Mouse (Mus musculus) heart, embryonic 10.5 days (tissue): ENCODE measurements around the gene Gm10153. TPM values are rescaled to one million over a fixed set of nuclear protein-coding genes. Genes with fewer than 3 reads are reported as not detected.
"Not testable (repeated sequence)": the region's sequence is repeated elsewhere in the genome, so short reads cannot be mapped to it uniquely, and the experiment has no call there.

Source experiments
- DNase-seq: peaks from one replicate; pipeline ENCODE4 v3.0.0-alpha.2; 2017; ENCODE audit warnings: low spot score
- H3K27ac ChIP-seq: fragments of 300-500 bp; sonication (generic); 2 replicates; pipeline ENCODE4 v1.5.1; 2016; ENCODE audit warnings: mild to moderate bottlenecking
- H3K27me3 ChIP-seq: fragments of 300-500 bp; sonication (generic); 2 replicates; pipeline ENCODE4 v1.6.1; 2016; ENCODE audit warnings: mild to moderate bottlenecking; ENCODE audit not compliant: poor library complexity, insufficient read depth, severe bottlenecking
- H3K36me3 ChIP-seq: fragments of 300-500 bp; sonication (generic); 2 replicates; pipeline ENCODE4 v1.6.1; 2016; ENCODE audit warnings: mild to moderate bottlenecking, moderate library complexity
- H3K4me1 ChIP-seq: fragments of 300-500 bp; sonication (generic); 2 replicates; pipeline ENCODE4 v1.6.1; 2016; ENCODE audit warnings: mild to moderate bottlenecking
- H3K4me3 ChIP-seq: fragments of 300-500 bp; sonication (generic); 2 replicates; pipeline ENCODE4 v1.5.1; 2016; ENCODE audit warnings: mild to moderate bottlenecking, moderate library complexity
- H3K9me3 ChIP-seq: fragments of 300-500 bp; sonication (generic); 2 replicates; pipeline ENCODE4 v1.6.1; 2016; ENCODE audit warnings: mild to moderate bottlenecking, moderate library complexity
- whole genome bisulfite sequencing: fragments of 180-500 bp; shearing (Covaris S2); methylation state at CpG from one replicate; pipeline ENCODE4 v1.1.7; 2016; 5-methylcytosine and 5-hydroxymethylcytosine counted together
- polyA plus RNA-seq: library from polyadenylated mRNA; unstranded; fragments of >200 nt; fragmentation: Nextera tagmentation; extraction: Ambion mirVana; gene quantifications from 2 replicates; pipeline ENCODE4 v1.2.1, GENCODE M21; 2016

Gm10153 gene
- polyA plus RNA-seq, 1 experiment from 2014 or later: not detected

DNA sequence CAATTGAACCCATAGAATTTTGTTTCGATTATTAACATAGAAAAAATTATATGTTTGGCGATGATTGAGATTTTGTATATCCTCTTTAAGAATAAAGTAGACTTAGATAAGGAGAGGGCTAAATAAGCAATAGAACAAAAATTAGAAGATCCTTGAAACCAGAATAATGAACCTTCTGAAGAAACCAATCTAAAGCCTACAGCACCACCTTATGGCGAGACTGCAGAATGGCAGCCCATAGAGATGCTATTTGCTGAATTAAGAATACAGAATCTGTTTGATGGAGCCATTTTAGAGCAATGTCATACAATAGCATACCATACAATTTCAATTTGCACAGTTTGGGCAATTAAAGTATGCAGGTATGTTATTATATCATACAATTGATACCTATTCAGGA, 20.4 kb downstream of the Gm10153 start:
- peaks cover 3% of the 10 kb centered on the region; the same call in 1 of the 2 replicates for H3K27me3 ChIP-seq
- H3K36me3 ChIP-seq: no peaks in the 10 kb centered on the region
- no peaks in the 10 kb centered on the region for H3K4me1 ChIP-seq
- H3K9me3 ChIP-seq: no peaks in the 10 kb centered on the region
- 38% methylated on average over 3 of the region's 3 CpGs for WGBS
- DNase-seq: no peak
- no peak overlapping the region for H3K27ac ChIP-seq
- H3K4me3 ChIP-seq: no peak overlapping the region

DNA sequence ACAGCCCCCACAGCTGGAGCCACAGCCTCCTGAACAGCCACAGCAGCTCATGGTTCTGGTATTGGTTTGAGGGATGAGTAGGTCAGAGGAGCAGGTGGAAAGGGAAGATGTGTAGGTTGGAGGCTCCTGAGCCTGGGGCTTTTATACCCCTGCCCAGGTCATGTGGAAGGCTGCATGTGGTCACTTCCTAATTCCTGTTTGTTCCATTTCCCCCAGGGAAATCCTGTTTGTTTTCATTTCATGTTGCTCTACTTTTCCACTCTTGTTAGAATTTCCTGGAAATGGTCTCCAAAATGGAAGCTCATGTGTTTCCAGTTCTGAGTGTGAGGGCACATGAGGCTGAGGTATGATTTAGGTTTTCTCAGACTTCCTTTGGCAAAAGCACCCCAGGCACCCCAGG, 24.6 kb downstream of the Gm10153 start, which contains the start of gene Gm4553:
Gene Gm4553 (minus strand): TSS at position 101 of the 400 bp plus-strand sequence.
- not testable (repeated sequence) for H3K27me3 ChIP-seq, H3K4me1 ChIP-seq, DNase-seq, H3K4me3 ChIP-seq, H3K27ac ChIP-seq, H3K9me3 ChIP-seq, H3K36me3 ChIP-seq

DNA sequence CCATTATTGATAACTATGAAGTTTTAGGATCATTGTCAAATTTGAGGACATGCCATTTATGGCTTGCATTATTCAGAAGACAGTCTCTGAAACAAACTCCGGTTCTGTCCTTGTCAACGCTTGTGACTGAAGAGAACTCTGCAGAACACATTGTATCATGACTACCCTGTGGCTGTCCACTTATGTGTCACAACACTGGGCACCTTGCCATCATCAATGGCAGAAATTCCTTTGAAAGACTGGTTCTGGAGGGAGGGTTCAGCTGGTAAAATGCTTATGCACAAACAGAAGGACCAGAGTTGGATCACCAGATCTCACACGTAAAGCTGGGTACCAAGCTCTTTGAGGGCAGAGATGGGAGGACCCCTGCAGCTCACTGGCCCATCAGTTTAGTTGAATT, 30.8 kb downstream of the Gm10153 start:
- WGBS: 91% methylated on average over 3 of the region's 3 CpGs
- Histone ChIP-seq H3K27ac (no peak overlapping the region), H3K4me1 (no peaks in the 10 kb centered on the region), H3K36me3 (no peaks in the 10 kb centered on the region), H3K27me3 (no peaks in the 10 kb centered on the region; the same call in 1 of the 2 replicates), H3K4me3 (no peak overlapping the region), H3K9me3 (no peaks in the 10 kb centered on the region)
- DNase-seq: no peak

DNA sequence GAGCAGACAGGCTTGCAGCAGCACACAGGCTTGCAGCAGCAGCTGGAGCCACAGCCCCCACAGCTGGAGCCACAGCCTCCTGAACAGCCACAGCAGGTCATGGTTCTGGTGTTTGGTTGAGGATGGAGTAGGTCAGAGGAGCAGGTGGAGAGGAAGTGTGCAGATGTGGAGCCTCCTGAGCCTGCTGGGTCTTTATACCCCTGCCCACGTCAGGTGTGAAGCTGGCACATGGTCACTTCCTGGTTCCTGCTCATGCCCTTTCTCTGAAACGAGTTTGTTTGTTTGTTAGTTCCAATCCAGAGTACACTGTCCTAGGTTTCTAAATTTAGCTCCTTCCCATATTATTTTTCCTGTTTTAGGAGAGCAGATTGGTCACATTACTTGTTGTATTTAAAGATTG, 33.2 kb downstream of the Gm10153 start, which contains the start of gene Gm29735:
Gene Gm29735 (minus strand): TSS at position 101 of the 400 bp plus-strand sequence.
- not testable (repeated sequence) for H3K9me3 ChIP-seq, H3K4me1 ChIP-seq, H3K27me3 ChIP-seq, H3K36me3 ChIP-seq, H3K4me3 ChIP-seq, H3K27ac ChIP-seq
- peak; percentile 16 for DNase-seq
- WGBS: 39% methylated on average over 2 of the region's 2 CpGs

DNA sequence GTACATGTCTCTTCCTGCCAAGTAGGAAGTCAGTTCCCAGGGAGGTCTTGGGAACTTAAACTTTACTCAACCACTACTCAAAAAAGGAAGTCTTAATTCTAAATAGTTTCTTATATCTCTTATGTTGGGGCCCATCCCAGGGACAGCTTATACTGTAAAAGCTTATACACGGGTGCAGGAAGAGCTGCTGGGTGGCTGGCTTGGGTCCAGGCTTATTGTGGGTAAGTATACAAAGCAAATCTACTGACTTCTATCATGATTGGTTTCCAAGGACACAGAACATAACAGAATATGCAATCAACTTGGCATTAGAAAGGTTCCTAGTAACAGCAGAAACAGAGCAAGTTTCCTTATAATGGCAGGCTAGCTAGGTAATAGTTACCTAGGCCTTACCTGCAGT, 34.9 kb downstream of the Gm10153 start:
- Histone ChIP-seq H3K4me1 (no peaks in the 10 kb centered on the region), H3K27ac (no peak overlapping the region), H3K27me3 (no peaks in the 10 kb centered on the region), H3K4me3 (no peak overlapping the region), H3K9me3 (no peaks in the 10 kb centered on the region), H3K36me3 (no peaks in the 10 kb centered on the region)
- no peak for DNase-seq
- WGBS: 80% methylated on average over 1 of the region's 1 CpGs

DNA sequence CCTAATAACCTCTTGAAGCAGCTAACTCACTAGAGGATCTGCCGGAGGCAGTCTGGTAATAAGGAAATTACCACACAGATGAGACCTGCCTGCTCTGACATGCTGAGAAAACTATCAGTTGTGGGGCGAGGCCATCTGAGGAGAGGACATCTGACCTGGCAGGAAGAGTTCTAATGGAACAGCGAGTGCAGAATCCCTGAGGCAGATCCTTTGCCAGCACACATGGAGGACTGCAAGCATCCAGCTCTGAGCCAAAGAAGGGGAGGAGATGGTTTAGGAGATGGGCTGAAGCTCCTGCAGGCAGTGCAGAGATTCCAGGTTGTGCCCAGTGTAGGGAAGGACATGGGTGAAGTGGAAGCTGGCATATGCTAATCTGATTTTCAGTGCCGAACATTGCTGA, 38.0 kb downstream of the Gm10153 start:
- Histone ChIP-seq H3K36me3 (no peaks in the 10 kb centered on the region), H3K4me3 (no peak overlapping the region), H3K9me3 (no peaks in the 10 kb centered on the region), H3K27me3 (no peaks in the 10 kb centered on the region), H3K4me1 (no peaks in the 10 kb centered on the region), H3K27ac (no peak overlapping the region)
- DNase-seq: no peak
- WGBS: 79% methylated on average over 4 of the region's 4 CpGs

DNA sequence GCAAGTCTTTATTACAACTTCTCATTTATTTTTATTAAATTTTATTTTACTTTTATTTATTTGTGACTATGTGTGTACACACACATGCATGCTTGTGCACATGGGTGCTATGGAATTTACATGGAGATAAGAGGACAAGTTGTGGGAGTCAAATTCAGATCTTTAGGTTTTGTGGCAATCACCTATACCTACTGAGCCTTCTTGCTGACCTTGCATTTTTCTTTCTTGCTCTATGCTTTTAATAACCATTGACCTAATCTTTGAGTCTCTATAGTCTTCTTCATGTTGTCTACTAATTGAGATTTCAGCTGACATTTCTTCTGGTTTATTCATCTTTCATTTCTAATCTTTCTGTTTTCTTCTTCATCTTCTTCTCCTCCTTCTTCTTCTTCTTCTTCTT, 41.6 kb downstream of the Gm10153 start:
- H3K36me3 ChIP-seq: no peaks in the 10 kb centered on the region
- peaks cover 15% of the 10 kb centered on the region for H3K27me3 ChIP-seq
- H3K9me3 ChIP-seq: no peaks in the 10 kb centered on the region
- 0 out of 2 replicates have a peak, but pooled peaks cover 5% of the 10 kb centered on the region for H3K4me1 ChIP-seq
- no peak for DNase-seq
- no peak overlapping the region for H3K27ac ChIP-seq
- H3K4me3 ChIP-seq: no peak overlapping the region

DNA sequence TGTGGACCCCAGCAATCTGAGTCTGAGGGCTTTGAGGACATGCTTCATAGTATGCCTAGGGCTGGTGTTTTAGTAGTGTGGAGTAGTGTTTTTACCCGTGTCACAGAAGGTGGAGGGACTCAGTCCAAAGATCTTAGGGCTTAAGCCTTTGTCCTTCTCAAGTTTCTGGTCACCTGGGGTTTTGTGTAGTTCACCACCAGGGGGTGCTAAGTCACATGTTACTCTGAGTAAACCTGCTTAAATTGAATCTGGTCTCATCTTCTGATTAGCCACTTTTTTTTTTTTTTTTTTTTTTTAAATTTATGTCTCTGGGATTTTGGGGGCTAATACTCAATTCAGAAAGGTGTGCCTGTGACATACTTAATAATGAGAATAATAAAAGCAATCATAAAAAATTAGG, 44.2 kb downstream of the Gm10153 start:
- WGBS: 9% methylated on average over 1 of the region's 1 CpGs
- no peak overlapping the region for H3K4me3 ChIP-seq
- H3K4me1 ChIP-seq: 0 out of 2 replicates have a peak, but pooled peaks cover 5% of the 10 kb centered on the region
- no peaks in the 10 kb centered on the region for H3K36me3 ChIP-seq
- no peaks in the 10 kb centered on the region for H3K9me3 ChIP-seq
- peaks cover 17% of the 10 kb centered on the region for H3K27me3 ChIP-seq
- no peak for DNase-seq
- no peak overlapping the region for H3K27ac ChIP-seq

DNA sequence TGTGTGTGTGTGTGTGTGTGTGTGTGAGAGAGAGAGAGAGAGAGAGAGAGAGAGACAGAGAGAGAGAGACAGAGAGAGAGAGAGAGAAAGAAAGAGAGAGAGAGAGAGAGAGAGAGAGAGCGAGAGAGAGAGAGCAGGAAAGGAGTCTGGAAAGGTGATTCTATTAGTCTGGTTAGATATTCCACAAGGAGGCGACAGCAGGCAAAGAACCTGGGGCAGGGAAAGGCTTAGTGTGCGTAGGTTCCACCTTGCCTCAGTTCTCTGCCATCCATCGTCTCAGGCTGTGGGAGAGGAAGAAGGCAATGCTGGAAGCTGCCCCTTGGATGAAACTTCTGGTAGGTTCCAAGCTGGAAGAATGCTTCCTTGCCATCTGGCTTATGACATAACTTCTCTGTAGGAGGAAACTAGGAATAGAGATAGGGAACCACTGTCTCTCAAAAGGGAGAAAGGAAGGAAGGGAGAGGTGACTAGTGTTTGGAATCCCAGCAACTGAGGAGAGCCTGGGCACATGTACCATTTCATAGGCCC, 44.7 kb downstream of the Gm10153 start:
- 34% methylated on average over 4 of the region's 4 CpGs for WGBS
- H3K4me1 ChIP-seq: 0 out of 2 replicates have a peak, but pooled peaks cover 5% of the 10 kb centered on the region
- no peak for DNase-seq

DNA sequence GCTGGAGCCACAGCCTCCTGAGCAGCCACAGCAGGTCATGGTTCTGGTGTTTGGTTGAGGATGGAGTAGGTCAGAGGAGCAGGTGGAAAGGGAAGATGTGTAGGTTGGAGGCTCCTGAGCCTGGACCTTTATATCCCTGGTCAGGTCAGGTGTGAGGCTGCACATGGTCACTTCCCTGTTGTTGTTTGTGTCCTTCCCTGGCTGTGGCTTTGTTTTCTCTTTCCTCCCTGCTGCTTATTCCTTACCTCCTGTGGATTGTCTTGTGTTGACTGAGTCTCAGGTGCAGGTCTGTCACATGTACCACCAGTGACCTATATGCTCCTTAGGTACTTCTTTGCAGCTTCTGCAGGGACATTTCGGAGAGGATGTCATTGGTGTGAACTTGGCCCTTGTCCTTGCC, 45.7 kb downstream of the Gm10153 start, which contains the start of gene Gm45337:
Gene Gm45337 (minus strand): TSS at position 101 of the 400 bp plus-strand sequence.
- Histone ChIP-seq H3K9me3 (no peaks in the 10 kb centered on the region), H3K27ac (no peak within 1 kb of the TSS), H3K27me3 (peaks cover 17% of the 10 kb centered on the region), H3K4me1 (0 out of 2 replicates have a peak, but pooled peaks cover 5% of the 10 kb centered on the region), H3K36me3 (no peaks in the 10 kb centered on the region), H3K4me3 (no peak within 1 kb of the TSS)
- DNase-seq: no peak
- 68% methylated on average over 1 of the region's 1 CpGs for WGBS

More for the DNA sequence above, 44.7 kb downstream of the Gm10153 start:
- no peak overlapping the region for H3K27ac ChIP-seq
- no peak overlapping the region for H3K4me3 ChIP-seq
- H3K27me3 ChIP-seq: peaks cover 17% of the 10 kb centered on the region
- no peaks in the 10 kb centered on the region for H3K9me3 ChIP-seq
- no peaks in the 10 kb centered on the region for H3K36me3 ChIP-seq

DNA sequence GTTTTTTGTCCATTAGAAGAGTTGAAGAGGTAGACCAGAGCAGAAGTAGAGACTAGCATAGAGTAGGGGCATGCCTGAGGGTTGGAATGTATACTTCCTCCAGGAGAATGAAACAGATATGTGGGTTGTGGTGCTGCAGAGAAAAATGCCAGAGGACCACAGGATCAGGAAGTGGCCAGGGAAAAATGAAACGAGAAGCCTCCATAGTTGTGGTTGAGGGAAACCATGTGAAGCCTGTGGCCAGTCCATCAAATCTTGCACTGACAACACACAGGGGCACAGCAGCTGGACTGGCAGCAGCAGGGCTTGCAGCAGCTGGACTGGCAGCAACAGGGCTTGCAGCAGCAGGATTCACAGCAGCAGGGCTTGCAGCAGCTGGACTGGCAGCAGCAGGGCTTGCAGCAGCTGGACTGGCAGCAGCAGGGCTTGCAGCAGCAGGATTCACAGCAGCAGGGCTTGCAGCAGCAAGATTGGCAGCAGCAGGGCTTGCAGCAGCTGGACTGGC, 46.6 kb downstream of the Gm10153 start:
- not testable (repeated sequence) for H3K36me3 ChIP-seq, H3K27ac ChIP-seq, H3K4me3 ChIP-seq, DNase-seq, H3K9me3 ChIP-seq, H3K4me1 ChIP-seq
- H3K27me3 ChIP-seq: peaks cover 17% of the 10 kb centered on the region
- 59% methylated on average over 1 of the region's 1 CpGs for WGBS

DNA sequence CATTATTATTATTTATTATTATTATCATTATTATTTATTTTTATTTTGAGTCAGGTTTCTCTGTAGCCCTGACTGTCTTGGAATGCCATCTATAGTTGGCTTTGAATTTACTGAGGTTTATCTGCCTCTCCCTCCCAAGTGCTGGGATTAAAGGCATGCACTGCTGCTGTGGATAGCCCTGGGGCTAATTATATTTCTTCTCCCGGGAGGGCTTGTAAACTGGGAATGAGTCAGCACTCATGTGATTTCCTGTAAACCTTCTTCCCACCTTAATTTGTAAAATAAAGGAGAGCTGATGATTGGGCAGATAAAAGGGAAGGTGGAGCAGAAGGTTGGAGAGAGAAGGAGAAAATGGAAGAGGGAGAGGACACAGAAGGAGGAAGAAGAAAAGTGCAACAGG, 49.5 kb downstream of the Gm10153 start:
- WGBS: 23% methylated on average over 1 of the region's 1 CpGs
- no peak for DNase-seq

More for the DNA sequence above, 49.5 kb downstream of the Gm10153 start:
- Histone ChIP-seq H3K4me3 (no peak overlapping the region), H3K27ac (no peak overlapping the region), H3K4me1 (0 out of 2 replicates have a peak, but pooled peaks cover 5% of the 10 kb centered on the region), H3K27me3 (peaks cover 17% of the 10 kb centered on the region), H3K36me3 (no peaks in the 10 kb centered on the region), H3K9me3 (no peaks in the 10 kb centered on the region)
